Mouse (Mus musculus) embryo, embryonic 10.5 days (tissue): ENCODE measurements around the gene Adamts10.

Experiments used
- DNase-seq: peaks from one replicate; pipeline ENCODE4 v3.0.0-alpha.2; 2015; ENCODE audit warnings: low spot score

Gene Adamts10

GRCm38 (mm10) chr17:33523918-33524755 is at the start of gene Adamts10:
Adamts10 (plus strand) TSS chr17:33524204.
- peak; percentile 78 for DNase-seq

- no peak for DNase-seq
Measured at GRCm38 (mm10) chr17:33484020-33484419, 40.0 kb upstream of the Adamts10 start.

- no peak for DNase-seq
Measured at GRCm38 (mm10) chr17:33487211-33487610, 36.8 kb upstream of the Adamts10 start.

- no peak for DNase-seq
Measured at GRCm38 (mm10) chr17:33487652-33488051, 36.4 kb upstream of the Adamts10 start.

- no peak for DNase-seq
Measured at GRCm38 (mm10) chr17:33491371-33491770, 32.6 kb upstream of the Adamts10 start.

- peak; percentile 71 for DNase-seq
Measured at GRCm38 (mm10) chr17:33493065-33493464, 30.9 kb upstream of the Adamts10 start.

GRCm38 (mm10) chr17:33494586-33494985 is 29.4 kb upstream of the Adamts10 start:
- no peak for DNase-seq

GRCm38 (mm10) chr17:33498918-33499317 is 25.1 kb upstream of the Adamts10 start:
- no peak for DNase-seq

GRCm38 (mm10) chr17:33508386-33508785 is 15.6 kb upstream of the Adamts10 start:
- no peak for DNase-seq

- no peak for DNase-seq
Measured at GRCm38 (mm10) chr17:33510172-33510571, 13.8 kb upstream of the Adamts10 start.

- DNase-seq, result no peak
Measured at GRCm38 (mm10) chr17:33512441-33513415, 11.3 kb upstream of the Adamts10 start.

GRCm38 (mm10) chr17:33513874-33514273 is 10.1 kb upstream of the Adamts10 start:
- no peak for DNase-seq

- DNase-seq, result no peak
Measured at GRCm38 (mm10) chr17:33520366-33520765, 3.6 kb upstream of the Adamts10 start.

GRCm38 (mm10) chr17:33523431-33523917 is 530 bp upstream of the Adamts10 start:
- DNase-seq, result no peak

- peak; percentile 68 for DNase-seq
Measured at GRCm38 (mm10) chr17:33524806-33525373, 886 bp downstream of the Adamts10 start.

GRCm38 (mm10) chr17:33526506-33526905 is 2.5 kb downstream of the Adamts10 start:
- DNase-seq, result no peak

- DNase-seq, result peak; percentile 72
Measured at GRCm38 (mm10) chr17:33539106-33539675, 15.2 kb downstream of the Adamts10 start.

- DNase-seq, result no peak
Measured at GRCm38 (mm10) chr17:33539878-33540277, 15.9 kb downstream of the Adamts10 start.

GRCm38 (mm10) chr17:33549212-33549611 is 25.2 kb downstream of the Adamts10 start:
- no peak for DNase-seq

- no peak for DNase-seq
Measured at GRCm38 (mm10) chr17:33550388-33550787, 26.4 kb downstream of the Adamts10 start.

- DNase-seq, result no peak
Measured at GRCm38 (mm10) chr17:33552113-33552512, 28.1 kb downstream of the Adamts10 start.

GRCm38 (mm10) chr17:33552964-33553363 is 29.0 kb downstream of the Adamts10 start:
- DNase-seq, result peak; percentile 72
